Mouse (Mus musculus) right cerebral cortex, postnatal 4 days (tissue): Measurements from ENCODE around the gene Asl.

Experiments
- DNase-seq: peaks from one replicate; pipeline ENCODE4 v3.0.0-alpha.2; 2022

Gene Asl

GRCm38 (mm10) chr5:130029142-130029897, at the start of gene Asl, which contains the start of gene Crcp:
Gene Asl (minus strand): TSS chr5:130029247.
Gene Crcp (plus strand): TSS chr5:130029290.
- DNase-seq = peak; percentile 85

- DNase-seq = no peak
Observed at GRCm38 (mm10) chr5:130078834-130079156, 49.7 kb upstream of the Asl start.

DNA sequence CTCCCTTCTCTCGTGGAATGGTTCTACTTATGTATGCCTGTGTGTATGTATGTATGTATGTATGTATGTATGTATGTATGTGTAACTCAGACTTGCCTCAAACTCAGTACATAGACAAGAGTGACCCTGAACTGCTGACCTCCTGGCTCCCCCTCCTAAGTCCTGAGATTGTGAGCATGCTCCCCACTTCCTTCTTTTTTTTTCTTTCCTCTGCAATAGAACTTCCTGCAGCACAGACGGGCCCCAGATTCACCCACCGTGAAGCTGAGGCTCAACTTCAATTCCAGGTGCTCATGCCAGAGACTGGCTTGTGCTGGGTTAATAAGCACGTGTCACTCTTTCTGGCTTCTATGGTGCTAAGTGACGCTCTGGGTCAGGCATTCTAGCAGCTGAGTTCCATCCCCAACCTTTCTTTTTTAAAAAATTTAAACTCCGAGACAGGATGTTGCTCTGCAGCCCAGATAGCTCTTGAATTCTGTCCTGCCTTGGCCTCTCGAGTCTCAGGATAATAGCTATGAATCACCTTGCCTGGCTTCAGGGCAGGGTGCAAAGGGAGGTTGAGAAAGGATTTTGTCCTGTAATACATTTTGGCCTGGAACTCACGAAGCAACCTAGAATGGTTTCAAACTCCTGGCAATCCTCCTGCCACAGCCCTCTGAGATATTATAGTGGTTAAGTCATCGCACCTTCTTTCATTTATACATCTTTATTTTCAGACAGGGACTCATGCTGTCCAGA, 49.2 kb upstream of the Asl start:
- no peak for DNase-seq

- DNase-seq = no peak
Observed at GRCm38 (mm10) chr5:130076396-130076795, 47.3 kb upstream of the Asl start.

DNA sequence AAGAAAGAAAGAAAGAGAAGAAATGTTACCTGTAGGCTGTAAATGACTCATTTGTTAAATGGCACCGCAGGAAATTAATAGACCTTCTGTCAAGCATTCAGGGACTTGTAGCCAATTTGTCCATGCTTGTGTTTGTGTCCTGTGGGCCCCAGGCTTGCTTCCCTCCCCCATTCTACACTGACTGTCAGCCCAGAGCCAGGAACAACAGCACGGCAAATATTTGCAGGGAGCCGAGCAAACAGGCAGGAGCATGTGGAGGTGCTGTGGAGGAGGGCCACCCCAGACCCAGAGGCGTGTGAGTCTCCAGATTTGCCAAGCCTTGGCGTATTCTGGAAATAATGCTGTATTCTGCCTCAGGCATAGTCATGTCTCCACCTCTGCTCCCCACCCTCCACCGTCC, 45.4 kb upstream of the Asl start:
- DNase-seq = no peak

GRCm38 (mm10) chr5:130073026-130073425, 44.0 kb upstream of the Asl start, which contains the start of gene Tpst1:
Gene Tpst1 (plus strand): TSS chr5:130073326.
- no peak for DNase-seq

GRCm38 (mm10) chr5:130067841-130068264, 38.8 kb upstream of the Asl start:
- DNase-seq = no peak

DNA sequence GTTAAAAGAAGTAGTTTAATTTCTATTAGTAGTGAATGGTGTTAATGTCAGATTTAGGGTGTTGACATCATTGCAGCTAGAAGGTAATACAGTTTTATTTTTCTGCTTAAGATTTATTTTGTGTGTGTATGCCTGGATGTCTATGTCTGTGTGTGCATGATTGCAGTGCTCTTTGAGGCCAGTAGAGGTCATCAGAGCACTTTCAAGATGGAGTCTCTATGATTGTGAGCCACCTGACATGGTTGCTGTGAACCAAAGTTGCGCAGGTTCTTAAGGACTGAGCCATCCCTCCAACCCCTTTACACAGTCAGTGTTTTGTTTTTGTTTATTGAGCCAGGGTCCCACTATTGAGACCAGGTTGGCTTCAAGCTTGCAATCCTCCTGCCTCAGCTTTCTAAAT, 36.5 kb upstream of the Asl start:
- no peak for DNase-seq

DNA sequence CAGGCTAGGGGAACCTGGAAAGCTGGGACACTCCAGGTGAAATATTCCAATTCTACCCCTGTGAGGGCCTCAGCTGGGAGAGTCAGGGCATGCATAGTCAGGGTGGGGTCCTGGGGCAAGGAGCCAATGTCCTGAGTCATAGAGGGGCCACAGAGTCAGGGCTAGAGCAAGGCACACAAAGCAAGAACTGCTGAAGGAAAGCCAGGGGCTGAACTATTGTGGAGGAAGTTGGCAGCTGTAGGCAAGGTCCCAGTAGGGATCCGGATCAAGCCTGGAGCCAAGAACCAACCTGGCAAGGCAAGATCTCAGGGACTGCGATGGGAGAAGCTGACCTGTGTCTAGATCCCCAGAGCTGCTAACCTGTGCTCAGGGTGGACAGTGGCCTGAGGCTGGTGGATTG, 34.7 kb upstream of the Asl start:
- no peak for DNase-seq

- DNase-seq = no peak
Observed at GRCm38 (mm10) chr5:130062096-130062495, 33.0 kb upstream of the Asl start.

DNA sequence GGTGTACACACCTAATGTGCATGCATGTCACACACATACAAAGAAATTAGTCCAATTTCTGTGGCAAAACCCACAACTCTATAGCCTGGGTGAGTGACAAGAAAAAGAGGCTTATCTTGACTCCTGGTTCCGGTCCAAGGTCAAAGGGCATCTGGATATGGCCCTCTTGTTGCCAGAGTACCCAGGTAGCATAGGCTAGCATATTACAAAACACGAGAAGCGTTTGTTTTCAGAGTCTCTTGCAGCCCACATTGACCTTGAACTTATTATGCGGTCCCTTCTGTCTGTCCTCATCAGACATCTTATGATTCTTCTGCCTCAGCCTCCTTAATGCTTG, 31.2 kb upstream of the Asl start:
- no peak for DNase-seq

DNA sequence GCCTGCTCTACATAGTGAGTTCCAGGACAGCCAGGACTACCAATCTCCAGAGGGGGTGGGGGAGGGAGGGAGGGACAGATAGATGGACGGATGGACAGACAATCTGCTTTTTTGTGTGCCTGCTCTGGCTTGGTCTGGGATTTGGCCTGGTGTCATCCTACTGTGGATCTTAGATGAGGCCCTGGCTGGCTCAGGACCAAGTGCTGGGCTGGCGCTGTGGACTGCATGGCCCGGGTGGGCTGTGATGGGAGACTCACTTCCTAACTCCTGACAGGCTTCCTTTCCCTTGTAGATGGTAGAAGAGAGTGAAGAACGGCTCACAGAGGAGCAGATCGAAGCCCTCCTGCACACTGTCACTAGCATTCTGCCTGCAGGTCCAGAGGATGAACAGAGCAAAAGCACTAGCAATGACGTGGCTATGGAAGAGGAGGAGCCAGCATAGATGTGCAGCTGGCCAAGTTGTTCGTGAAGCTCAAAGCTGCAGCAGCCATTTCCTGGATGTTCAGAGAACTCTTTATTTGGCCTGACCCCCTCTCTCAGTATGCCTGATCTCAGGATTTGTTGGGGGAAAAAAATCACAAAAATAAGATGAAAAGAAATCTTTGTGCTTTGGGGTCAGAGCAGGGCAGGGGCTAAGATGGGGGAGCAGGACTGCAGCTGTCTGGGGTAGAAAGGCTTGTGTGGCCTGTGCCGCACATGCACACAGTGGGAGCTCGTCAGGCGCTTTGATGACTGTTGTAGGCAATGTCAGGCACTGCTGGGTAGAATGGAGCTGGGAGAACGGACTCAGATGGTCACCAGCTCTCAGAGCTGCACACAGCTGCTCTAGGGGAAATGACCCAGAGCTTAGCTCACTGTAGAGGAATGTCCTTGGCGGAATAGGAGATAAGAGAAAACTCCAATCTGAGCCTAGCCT, 30.6 kb upstream of the Asl start:
- DNase-seq = no peak

GRCm38 (mm10) chr5:130056303-130056702, 27.3 kb upstream of the Asl start:
- DNase-seq = no peak

GRCm38 (mm10) chr5:130055688-130056087, 26.6 kb upstream of the Asl start:
- no peak for DNase-seq

DNA sequence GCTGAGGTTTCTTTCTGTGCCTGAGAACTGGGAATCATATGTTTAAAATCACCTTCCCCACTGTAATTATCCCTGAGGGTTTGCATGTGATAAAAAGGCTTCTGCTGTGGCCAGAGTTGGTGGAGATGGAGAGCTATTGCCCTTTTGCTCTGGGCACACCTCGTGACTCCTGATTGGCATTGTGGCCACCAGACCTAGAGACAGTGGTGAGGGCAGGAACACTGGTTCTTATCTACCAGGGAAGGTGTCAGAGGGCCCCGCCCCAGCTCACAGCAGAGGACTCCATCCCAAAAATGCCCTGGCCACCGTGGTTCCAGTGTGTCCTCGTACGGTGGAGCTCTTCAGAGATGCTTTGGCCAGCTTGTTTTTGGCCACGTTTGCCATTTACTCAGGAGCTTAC, 23.9 kb upstream of the Asl start:
- no peak for DNase-seq

DNA sequence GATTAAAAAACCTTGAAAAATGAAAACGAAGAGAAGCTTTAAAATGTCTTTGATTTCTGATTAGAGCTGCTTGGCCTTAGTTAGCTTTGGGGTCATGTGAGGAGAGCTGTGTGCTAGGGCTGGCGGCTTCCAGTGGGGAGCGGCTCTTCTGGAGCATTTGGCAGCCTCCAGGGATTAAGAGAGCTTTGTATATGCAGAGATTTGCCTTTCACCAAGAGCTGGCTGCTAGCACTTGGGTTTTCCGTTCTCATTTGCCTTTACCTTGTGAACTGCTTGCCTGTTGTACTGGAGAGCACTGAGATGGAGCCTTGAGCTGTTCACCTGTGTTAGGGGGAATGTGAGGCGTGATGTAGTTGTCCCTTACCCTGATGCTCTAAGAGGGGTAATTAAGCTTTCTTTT, 23.5 kb upstream of the Asl start:
- DNase-seq = no peak

DNA sequence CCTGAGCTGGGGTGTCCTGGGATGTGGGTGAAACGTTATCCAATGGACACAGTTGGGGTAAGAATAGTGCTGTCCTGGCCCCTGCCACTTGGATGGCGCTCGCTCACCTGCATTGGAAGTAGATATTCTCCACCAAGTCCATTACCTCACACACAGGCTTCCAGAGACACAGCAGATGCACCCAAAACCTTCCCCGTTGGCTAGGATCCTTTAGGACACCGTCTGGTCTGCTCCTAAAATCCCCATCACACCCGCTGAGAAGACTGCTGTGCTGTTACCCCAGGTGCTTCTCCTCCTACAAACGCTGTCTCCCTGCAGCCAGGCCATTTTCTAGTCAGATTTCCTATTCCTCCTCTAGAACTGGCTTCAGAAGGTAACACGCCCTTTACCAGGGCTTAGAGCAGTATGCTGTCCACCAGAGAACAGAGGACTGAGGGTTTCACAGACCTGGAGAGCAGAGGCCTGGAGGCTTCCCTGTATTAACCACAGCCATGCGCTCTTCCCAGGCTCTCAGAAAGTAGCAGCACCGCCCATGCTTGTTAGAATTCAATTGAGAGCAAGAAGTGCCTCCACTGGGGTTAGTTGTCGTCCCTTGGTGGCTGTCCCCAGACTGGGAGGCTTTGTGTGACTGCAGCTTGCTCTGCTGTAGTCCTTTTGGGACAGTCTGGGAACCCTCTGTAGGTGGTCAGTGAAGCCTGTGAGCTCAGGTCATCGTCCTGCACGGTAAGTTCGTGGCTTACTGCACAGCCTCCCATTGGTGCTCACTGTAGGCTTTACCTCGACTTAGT, 22.2 kb upstream of the Asl start:
- DNase-seq = no peak

DNA sequence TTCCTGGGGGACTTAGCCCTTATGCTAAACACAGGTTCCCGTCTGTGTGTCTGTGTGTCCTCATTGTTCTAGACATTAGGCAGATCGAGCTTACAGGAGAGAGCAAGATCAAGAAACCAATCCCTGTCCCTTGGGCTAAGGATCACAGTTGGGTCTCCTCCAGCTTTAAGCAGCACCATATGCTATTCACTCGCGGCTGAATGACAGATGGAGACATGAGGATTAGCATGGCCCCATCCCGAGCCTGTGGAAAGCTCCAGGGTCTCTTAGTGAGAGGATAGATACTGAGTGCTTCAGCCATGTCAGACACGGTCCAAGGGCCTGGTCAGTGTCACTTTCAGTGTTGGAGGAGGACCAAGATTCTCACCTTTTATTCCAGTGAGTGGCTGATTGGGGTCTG, 21.4 kb upstream of the Asl start:
- no peak for DNase-seq

DNA sequence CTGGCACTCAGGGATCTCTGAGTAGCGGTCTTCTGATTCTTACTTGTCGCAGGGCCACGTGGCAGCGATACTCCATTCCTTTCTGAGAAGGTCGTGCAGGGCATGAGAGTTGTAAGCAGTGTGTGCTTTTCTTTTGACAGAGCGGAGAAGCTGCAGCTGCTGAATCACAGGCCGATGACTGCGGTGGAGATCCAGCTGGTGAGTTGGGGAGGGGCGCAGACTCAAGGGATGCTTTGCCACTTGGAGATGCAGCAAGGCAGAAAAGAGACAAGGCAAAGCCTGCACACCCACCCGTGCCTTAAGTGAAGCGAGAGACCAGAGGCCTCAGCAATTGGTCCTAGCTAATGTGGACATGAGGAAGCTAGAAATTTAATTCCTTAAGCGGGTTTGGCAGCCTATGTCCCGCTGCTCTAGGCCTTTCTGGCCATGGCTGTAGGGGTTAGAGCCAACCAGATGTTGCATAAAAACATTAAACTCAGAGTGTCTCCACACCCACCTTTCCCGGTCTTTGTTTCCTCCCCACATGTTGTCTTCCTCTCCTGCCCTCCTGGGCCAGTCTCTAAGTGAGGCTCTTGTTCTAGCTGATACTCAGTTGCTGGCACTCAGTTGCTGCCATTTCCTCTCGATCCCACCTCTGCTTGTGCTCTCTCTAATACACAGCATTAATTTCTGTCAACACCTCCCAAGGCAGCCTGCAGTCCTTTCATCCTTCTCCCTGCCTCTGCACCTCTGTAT, 19.9 kb upstream of the Asl start:
- DNase-seq = no peak

DNA sequence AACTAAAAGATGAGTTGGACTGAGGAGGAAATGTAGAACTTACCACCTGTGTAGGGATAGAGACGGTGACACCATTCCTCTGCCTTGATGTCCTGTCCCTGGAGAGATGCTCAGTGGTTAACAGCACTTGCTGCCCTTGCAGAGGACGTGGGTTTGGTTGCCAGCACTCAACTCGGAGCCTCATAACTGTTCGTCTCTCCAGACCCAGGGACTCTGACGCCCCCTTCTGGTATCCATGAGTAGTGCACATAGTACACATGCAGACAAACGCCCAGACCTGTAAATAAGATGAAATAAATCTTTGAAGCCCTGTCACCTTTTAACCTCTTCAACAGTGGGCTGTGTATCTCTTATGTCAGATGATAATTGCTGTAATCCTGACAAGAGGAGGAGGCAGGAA, 18.0 kb upstream of the Asl start:
- DNase-seq = no peak

DNA sequence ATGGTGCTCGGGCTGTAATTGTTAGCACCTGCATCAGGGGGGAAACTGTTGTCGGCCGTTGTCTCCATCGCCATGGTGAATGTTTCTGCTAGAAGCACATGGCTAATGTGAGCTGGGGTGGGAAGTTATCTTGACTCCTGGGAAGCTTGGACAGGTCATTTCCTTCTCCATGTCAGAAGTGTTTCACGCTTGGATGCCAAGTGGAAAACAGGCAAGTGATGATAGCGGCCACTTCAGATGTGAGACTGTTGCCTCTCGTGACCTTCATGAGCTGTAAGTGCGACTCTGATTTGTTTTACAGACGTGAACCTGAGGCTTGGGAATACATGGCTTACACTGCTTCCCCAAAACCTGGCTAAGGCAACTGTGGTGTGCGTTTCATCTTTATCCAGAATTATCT, 17.5 kb upstream of the Asl start:
- DNase-seq = no peak

DNA sequence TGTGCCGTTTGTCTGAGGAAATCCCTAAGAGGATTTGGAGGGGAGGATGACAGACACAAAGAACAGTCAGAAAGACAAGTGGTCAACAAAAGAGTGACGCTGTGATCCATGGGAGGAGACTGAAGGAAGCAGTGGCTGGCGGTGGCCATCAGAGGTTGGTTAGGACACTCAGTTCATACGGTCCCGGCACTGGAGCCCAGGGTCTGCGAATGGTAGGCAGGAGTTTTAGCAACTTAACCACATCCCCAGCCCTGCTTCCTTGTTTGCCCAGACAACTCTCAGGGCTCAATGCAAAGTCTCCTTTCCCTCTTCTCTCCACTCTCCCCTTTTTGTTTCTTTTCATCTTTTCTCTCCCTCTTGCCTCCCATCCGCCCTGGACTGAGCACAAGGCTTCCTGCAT, 17.1 kb upstream of the Asl start:
- DNase-seq = no peak
